Mouse (Mus musculus): ENCODE data around the gene Hps1. TPM values are rescaled to one million over a fixed set of nuclear protein-coding genes. Genes with fewer than 3 reads are reported as not detected.

Hps1 gene
- polyA plus RNA-seq, 1 experiment = 13.8 TPM

DNA sequence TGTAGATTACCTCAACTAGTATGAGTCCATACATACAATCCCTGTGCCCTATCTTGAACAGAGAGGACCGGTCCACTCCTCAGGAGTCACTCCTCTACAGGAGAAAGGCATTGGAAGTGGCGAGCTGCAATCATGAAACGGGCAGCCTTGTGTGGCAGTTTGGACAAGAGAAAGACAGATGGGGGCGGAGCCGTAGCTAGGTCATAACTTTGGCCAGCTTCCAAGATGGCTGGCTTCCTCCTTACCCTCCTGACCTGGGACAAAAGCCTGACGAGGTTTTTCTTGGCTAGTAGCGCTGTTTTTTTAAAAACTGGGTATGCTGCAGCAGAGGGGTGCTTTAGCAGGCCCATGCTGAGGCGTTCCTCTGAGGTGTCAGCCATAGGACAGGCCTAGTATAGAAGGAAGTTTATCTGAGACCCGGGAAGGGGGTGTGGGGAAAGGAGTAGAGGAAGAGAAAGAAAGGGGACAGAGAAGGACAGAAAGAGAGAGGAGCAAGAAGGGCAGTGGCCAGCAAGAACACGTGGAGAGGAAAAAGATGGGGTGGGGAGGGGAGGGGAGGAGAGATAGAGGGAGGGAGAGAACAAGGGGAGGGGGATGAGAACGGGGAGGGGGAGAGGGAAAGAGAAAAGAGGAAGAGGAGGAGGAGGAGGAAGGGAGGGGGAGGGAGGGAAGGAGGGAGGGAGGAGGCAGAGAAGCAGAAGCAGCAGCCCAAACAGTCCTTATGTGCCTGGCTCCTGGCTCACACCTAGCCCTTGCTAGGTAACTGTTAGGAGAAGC lies 26.4 kb downstream of the Hps1 start:
- Histone ChIP-seq H3K27me3 (ENCODE audit: control insufficient read depth, insufficient read depth, low read length) (no peaks in the 10 kb centered on the region), H3K4me3 (replicated peaks; ENCODE audit: insufficient read depth, low read depth, low read length) (no peak overlapping the region), H3K4me1 (ENCODE audit: control insufficient read depth, insufficient read depth, low read length) (peaks cover 5% of the 10 kb centered on the region), H3K27ac (ENCODE audit: insufficient read depth, low read length) (no peak overlapping the region)
- WGBS = 32% methylated on average over 11 of the region's 11 CpGs
- DNase-seq = peak; percentile 26 to 33
- TF ChIP-seq CTCF (IDR thresholded peaks at IDR 0.05; ENCODE audit: borderline replicate concordance, insufficient read depth, low read depth, low read length) (no peak), POLR2A (IDR thresholded peaks at IDR 0.05; ENCODE audit: borderline replicate concordance, insufficient read depth, low read length) (no peak)

DNA sequence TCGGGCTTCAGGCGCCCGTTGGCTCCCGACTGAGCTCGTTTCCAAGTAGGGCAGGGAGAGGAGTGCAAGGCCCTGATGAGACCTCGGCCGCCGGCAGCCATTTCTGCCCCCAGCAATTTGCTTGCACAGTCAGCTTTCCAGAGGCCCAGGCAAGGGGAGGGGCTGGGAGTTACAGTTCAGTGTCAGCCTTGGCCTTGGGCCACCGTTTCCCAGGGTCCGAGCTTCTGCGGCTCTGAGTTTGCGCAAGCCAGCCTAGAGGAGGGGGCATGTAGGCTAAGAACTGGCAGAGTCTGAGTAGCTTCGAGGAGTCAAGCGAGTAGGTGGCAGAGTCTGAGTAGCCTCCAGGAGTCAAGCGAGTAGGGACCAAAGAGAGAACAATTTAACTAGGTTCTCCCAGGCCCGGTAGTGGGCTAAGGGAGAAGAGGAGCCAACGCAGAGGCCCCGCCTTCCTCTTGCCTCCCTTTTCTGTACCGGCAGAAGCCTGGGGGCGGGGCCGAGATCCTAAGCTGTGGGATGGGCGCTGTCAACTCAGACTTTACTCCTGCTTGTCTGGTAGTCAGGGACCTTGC lies 27.3 kb downstream of the Hps1 start, which contains the start of gene Pyroxd2:
Pyroxd2 (minus strand) TSS at position 413 of the 569 bp plus-strand sequence.
- DNase-seq = peak; percentile 59 to 61
- Histone ChIP-seq H3K4me1 (ENCODE audit: control insufficient read depth, insufficient read depth, low read length) (peaks cover 5% of the 10 kb centered on the region), H3K4me3 (replicated peaks; ENCODE audit: insufficient read depth, low read depth, low read length) (peak within 1 kb of the TSS; percentile 51), H3K27me3 (ENCODE audit: control insufficient read depth, insufficient read depth, low read length) (no peaks in the 10 kb centered on the region), H3K27ac (ENCODE audit: insufficient read depth, low read length) (no peak within 1 kb of the TSS)
- 6% methylated on average over 22 of the region's 22 CpGs for WGBS
- TF ChIP-seq CTCF (IDR thresholded peaks at IDR 0.05; ENCODE audit: borderline replicate concordance, insufficient read depth, low read depth, low read length) (no peak), POLR2A (IDR thresholded peaks at IDR 0.05; ENCODE audit: borderline replicate concordance, insufficient read depth, low read length) (no peak)

DNA sequence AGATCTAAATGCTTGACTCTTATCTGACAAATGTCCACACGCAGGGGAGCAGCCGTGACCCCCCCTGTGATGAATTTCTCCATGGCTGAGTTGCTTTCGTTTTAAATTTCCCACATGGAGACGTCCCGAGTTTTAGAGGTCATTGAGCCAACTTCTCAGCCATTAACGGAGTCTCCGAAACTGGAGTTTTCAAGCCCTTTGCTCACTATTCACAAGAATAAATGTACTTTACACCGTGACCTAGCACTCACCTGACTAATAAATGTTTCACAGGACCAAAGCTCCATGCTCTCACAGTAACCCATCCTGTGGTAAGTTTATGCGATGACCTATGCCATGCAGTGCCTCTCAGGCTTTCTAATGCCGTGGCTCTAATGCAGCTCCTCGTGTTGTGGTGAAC lies 29.6 kb downstream of the Hps1 start:
- WGBS = 87% methylated on average over 11 of the region's 11 CpGs
- DNase-seq = no peak
- Histone ChIP-seq H3K4me1 (ENCODE audit: control insufficient read depth, insufficient read depth, low read length) (peaks cover 2% of the 10 kb centered on the region; the same call in 1 of the 2 replicates), H3K27ac (ENCODE audit: insufficient read depth, low read length) (no peak overlapping the region), H3K4me3 (replicated peaks; ENCODE audit: insufficient read depth, low read depth, low read length) (no peak overlapping the region), H3K27me3 (ENCODE audit: control insufficient read depth, insufficient read depth, low read length) (no peaks in the 10 kb centered on the region)
- no peak for TF ChIP-seq POLR2A (IDR thresholded peaks at IDR 0.05; ENCODE audit: borderline replicate concordance, insufficient read depth, low read length)
- TF ChIP-seq CTCF (IDR thresholded peaks at IDR 0.05; ENCODE audit: borderline replicate concordance, insufficient read depth, low read depth, low read length) = no peak

DNA sequence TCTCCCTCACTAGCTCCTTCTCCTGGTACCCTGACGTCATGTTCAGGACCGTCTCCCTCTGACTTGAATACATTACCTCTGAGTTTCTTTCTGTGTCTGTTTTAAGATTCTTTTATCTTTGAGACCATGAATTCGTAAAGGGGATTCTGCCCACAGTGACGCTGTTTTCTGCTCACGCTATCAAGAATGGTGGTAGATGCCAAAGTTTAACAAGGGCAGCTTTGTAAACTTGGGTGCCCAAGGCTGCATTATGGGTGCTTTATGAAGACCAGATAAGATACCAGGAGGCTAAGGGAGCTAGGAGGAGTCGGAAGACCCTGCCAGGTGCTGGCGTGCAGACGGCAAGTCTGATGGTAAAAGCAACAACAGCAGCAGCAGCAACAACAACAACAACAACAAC lies 33.1 kb downstream of the Hps1 start:
- no peaks in the 10 kb centered on the region for H3K4me1 ChIP-seq (ENCODE audit: control insufficient read depth, insufficient read depth, low read length)
- WGBS = 94% methylated on average over 8 of the region's 8 CpGs
- H3K4me3 ChIP-seq (replicated peaks; ENCODE audit: insufficient read depth, low read depth, low read length) = no peak overlapping the region
- no peak overlapping the region for H3K27ac ChIP-seq (ENCODE audit: insufficient read depth, low read length)
- H3K27me3 ChIP-seq (ENCODE audit: control insufficient read depth, insufficient read depth, low read length) = no peaks in the 10 kb centered on the region
- TF ChIP-seq POLR2A (IDR thresholded peaks at IDR 0.05; ENCODE audit: borderline replicate concordance, insufficient read depth, low read length) = no peak
- TF ChIP-seq CTCF (IDR thresholded peaks at IDR 0.05; ENCODE audit: borderline replicate concordance, insufficient read depth, low read depth, low read length) = no peak
- no peak for DNase-seq

DNA sequence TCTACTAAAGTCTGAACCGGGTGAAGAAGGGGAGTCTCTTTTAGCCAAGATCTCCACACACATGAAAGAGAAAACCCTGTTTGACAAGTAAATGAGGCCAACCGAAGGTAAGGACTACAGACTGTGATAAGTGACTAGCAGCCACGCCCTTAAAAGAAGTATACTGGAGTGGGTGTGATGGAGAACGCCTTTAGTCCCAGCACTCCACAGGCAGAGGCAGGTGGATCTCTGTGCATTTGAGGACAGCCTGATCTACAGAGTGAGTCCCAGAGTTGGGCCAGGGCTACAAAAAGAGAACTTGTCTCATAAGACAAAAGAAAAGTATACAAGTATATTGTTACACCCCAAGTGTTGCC lies 33.9 kb downstream of the Hps1 start:
- no peak for DNase-seq
- 80% methylated on average over 4 of the region's 4 CpGs for WGBS
- Histone ChIP-seq H3K4me3 (replicated peaks; ENCODE audit: insufficient read depth, low read depth, low read length) (no peak overlapping the region), H3K27me3 (ENCODE audit: control insufficient read depth, insufficient read depth, low read length) (no peaks in the 10 kb centered on the region), H3K27ac (ENCODE audit: insufficient read depth, low read length) (no peak overlapping the region), H3K4me1 (ENCODE audit: control insufficient read depth, insufficient read depth, low read length) (no peaks in the 10 kb centered on the region)
- TF ChIP-seq POLR2A (IDR thresholded peaks at IDR 0.05; ENCODE audit: borderline replicate concordance, insufficient read depth, low read length) (no peak), CTCF (IDR thresholded peaks at IDR 0.05; ENCODE audit: borderline replicate concordance, insufficient read depth, low read depth, low read length) (no peak)

DNA sequence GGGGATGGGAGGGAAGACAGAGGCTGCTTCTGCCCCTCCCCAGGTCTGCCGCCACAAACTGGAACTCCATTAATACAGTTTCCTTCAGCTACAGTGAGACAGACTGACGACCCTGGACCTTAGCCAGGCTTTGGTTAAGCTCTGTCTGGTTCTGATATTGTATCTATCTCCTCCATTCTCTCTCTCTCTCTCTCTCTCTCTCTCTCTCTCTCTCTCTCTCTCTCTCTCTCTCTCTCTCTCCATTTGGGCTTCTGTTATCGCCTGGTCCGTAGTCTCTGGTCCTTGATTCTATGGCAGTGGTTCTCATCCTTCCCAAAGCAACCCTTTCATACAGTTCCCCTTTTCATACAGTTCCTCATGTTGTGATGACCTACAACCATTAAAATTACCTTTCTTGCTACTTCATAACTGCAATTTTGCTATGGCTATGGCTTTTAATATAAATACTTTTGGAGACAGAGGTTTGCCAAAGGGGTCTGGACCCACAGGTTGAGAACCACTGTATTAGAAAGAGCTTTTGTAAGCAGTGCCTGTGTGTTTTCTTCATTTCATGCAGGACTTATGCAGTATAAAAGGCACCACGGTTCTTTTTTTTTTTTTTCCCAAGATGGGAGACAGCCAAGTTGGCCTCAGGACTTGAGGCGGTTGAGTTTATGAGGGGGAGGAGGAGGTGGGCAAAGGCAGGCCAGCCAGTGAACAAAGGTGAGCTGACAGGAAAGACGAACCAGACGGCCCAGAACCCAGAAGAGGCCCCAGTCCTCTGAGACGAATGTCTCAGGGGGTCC lies 34.5 kb downstream of the Hps1 start:
- 70% methylated on average over 9 of the region's 9 CpGs for WGBS
- H3K4me1 ChIP-seq (ENCODE audit: control insufficient read depth, insufficient read depth, low read length) = no peaks in the 10 kb centered on the region
- H3K27me3 ChIP-seq (ENCODE audit: control insufficient read depth, insufficient read depth, low read length) = no peaks in the 10 kb centered on the region
- no peak for TF ChIP-seq CTCF (IDR thresholded peaks at IDR 0.05; ENCODE audit: borderline replicate concordance, insufficient read depth, low read depth, low read length)
- H3K4me3 ChIP-seq (replicated peaks; ENCODE audit: insufficient read depth, low read depth, low read length) = no peak overlapping the region
- DNase-seq = no peak
- H3K27ac ChIP-seq (ENCODE audit: insufficient read depth, low read length) = no peak overlapping the region

DNA sequence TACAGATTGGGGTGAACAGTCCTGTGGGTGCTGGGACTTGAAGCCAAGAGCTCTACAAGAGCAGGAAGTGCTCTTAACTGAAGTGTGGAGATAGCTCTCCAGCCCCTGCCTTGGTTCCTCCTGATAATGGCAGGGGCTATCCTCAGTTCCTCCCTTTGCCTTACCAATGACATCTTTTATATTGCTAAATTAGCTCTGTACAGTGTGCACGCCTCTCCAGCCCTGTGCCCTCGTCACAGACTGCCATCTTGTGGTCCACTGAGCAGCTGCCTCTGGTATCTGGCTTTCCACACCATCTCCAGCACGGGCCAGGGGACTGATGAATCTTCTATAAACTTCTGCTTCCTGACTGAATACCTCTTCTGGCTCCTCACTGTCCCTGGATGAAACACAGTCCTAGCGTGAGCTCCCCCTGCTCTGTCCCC lies 35.6 kb downstream of the Hps1 start:
- TF ChIP-seq CTCF (IDR thresholded peaks at IDR 0.05; ENCODE audit: borderline replicate concordance, insufficient read depth, low read depth, low read length) = peak; percentile 80
- TF ChIP-seq POLR2A (IDR thresholded peaks at IDR 0.05; ENCODE audit: borderline replicate concordance, insufficient read depth, low read length) = no peak
- Histone ChIP-seq H3K27ac (ENCODE audit: insufficient read depth, low read length) (no peak overlapping the region), H3K27me3 (ENCODE audit: control insufficient read depth, insufficient read depth, low read length) (no peaks in the 10 kb centered on the region), H3K4me1 (ENCODE audit: control insufficient read depth, insufficient read depth, low read length) (no peaks in the 10 kb centered on the region), H3K4me3 (replicated peaks; ENCODE audit: insufficient read depth, low read depth, low read length) (no peak overlapping the region)
- peak; percentile 53 to 63 for DNase-seq
- WGBS = 30% methylated on average over 4 of the region's 4 CpGs
